Comparison of ENCODE assay signal across 9 mouse cellular contexts in the genomic region with DNA sequence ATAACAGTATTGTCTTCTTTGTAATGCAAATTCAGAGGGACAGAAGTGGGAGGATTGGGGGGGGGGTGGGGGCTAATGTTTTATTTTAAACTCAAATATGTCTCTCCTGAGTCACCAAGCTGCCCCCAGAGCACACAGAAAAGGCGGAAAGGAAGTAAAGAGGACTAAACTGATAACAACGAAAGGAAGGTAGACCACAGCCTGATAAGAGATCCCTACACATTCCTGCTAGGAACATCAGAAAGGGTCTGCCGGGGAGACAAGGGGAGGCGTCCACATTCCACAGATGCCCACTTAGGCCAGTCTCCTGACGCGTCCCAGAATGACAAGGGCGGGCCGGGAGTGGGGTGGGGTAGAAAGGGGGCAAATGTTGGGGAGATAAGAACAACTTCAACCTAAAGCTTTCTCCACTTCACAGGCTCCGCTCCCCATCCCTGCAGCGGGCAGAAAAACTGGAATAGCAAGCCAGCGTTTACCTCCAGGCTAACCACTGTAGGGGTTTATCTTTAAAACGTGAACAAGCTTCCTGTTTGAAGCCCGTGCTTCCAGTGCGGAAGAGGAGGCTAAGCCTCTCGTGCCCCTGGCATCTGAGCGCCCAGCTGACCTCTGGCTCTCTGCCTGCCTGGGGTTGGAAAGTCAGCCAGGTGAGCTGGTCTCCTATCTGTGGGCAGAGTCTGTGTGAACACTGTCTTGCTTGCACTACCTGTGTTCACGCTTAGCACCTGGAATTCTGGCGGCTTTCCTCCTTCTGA.
A peak's percentile ranks its signal among the peaks of the same experiment; 100 is the strongest.
DNase-seq lines count a peak whose midpoint lies in the region; ATAC-seq lines count a peak whose summit lies in the region.
"Had no signal": no experiment of that assay in that cellular context is flagged by ENCODE, and none has a peak within 500 bp of the region (broad histone marks: within the 10 kb centered on the region; RNA-seq: fewer than 3 reads in every experiment).

No protein-coding gene starts in this region.

- H3K4me2 ChIP-seq in heart, embryonic 15.5 days = peak overlapping the region; percentile 72

- H3K4me1 ChIP-seq in heart, embryonic 15.5 days (replicated peaks) = peaks cover 11% of the 10 kb centered on the region

- 0 out of 2 replicates have a peak overlapping the region, but pooled peaks have one; percentile 14 for H3K9ac ChIP-seq in heart, embryonic 15.5 days

- peak overlapping the region; percentile 41 for H3K4me3 ChIP-seq in heart, embryonic 15.5 days
- H3K4me3 ChIP-seq: erythroblast, embryonic 14.5 days had no signal

- DNase-seq in adrenal gland, postnatal 10 days = peak; percentile 33
- DNase-seq in adrenal gland, adult 18-20 months (ENCODE audit: low spot score in 2 of 2) = no peak
- peak; percentile 42 for DNase-seq in kidney, postnatal 14 days
- DNase-seq in lung, postnatal 4 days = peak; percentile 61 to 83
- DNase-seq in thymus, postnatal 0 days (ENCODE audit: low spot score) = peak; percentile 14
- DNase-seq in spleen, postnatal 14 days (ENCODE audit: low spot score in 2 of 2) = no peak
- no peak for DNase-seq in right cerebral cortex, postnatal 36 days (ENCODE audit: low spot score in 2 of 2)

- H3K9me3 ChIP-seq in heart, embryonic 15.5 days (replicated peaks) = no peaks in the 10 kb centered on the region

- no peaks in the 10 kb centered on the region for H3K27me3 ChIP-seq in heart, embryonic 15.5 days

- 0 out of 2 replicates have a peak overlapping the region, but pooled peaks have one; percentile 49 for H3K27ac ChIP-seq in heart, embryonic 15.5 days

- no peaks in the 10 kb centered on the region for H3K36me3 ChIP-seq in heart, embryonic 15.5 days

- 2% methylated on average over 18 of the region's 18 CpGs for WGBS in heart, embryonic 15.5 days

- no peak; the same call in 1 of the 2 replicates for ATAC-seq in heart, embryonic 15.5 days (replicated peaks; ENCODE audit: insufficient number of reproducible peaks, insufficient read depth, low FRiP score, low read depth)

Comparison
In these comparisons a context has a peak if more than half of its experiments do, and no peak if none do; other contexts are left out.
1. DNase-seq: peak in adrenal gland, postnatal 10 days (single experiment), kidney, postnatal 14 days (single experiment), lung, postnatal 4 days (2 of 2) and thymus, postnatal 0 days (single experiment); none in adrenal gland, adult 18-20 months (0 of 2), spleen, postnatal 14 days (0 of 2) and right cerebral cortex, postnatal 36 days (0 of 2).